Mouse (Mus musculus): ENCODE measurements at regions not wholly inside any gene's neighbourhood (a gene's known extent, or its start where the extent isn't known, plus 50 kb on each side); places are given as distances from the start of the nearest gene placed in this dataset.

DNA sequence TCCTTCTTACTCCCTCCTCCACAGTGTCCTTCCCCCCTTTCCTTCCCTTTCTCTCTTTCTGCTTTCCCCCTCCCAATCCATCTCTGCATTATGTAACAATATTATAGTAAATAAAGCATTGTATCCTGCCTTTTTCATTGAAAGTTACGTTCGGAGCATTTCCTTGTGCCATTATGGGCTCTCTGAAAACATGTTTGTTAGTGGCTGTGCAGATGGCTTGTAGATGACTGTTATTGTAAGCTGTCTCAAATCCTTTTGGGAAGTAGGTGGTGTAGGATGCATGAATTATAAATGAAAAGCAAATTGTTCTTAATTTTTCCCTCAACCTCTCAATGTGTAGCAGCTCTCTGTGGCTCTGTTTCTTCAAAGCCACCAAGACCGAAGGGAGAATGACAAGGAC, 66.0 kb upstream of the Gpr139 start:
- DNase-seq (ENCODE audit: low read depth, low spot score) = no peak

DNA sequence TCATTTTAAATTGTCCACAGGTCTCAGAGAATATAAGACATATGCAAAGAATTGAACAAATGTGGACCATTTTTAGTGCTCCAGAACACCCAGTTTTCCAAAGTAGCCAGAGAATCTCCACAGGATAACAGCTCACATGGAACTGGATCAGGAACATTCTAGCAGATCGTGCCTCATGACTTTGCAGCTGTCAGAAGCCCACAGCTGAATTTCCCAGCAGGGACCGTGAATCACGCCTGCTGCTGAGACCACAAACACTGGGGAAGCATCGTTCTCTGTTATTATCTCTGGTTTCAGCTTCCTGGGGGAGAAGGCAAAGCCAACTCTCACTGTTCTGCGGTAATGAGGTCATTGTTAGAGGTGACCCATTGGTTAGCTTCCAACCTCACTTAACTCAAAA, 60.4 kb upstream of the Gpr139 start:
- no peak for DNase-seq (ENCODE audit: low read depth, low spot score)

DNA sequence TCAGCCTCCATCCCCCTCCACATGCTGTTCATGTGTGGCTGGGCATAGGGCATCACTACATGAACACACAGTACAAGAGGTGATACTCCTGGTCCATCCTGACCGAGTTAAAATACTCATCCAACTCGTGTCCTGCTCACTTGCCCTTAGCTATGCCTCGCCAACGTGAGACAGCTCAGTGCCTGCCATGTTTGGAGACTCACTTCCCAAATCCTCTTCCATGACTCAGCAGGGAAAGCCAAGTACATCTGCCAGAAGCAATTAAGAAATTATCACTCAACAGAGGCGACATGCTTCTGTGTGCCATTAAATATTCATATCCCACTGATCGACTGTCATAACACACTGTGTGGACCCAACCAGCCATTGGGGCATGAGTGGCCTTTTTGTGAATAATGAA, 51.9 kb upstream of the Gpr139 start:
- DNase-seq (ENCODE audit: low read depth, low spot score) = no peak

Measured in WW6 (cell line).